Mouse (Mus musculus): ENCODE measurements around the gene Grhl3.
A peak's percentile ranks its signal among the peaks of the same experiment; 100 is the strongest.

The Grhl3 gene

DNA sequence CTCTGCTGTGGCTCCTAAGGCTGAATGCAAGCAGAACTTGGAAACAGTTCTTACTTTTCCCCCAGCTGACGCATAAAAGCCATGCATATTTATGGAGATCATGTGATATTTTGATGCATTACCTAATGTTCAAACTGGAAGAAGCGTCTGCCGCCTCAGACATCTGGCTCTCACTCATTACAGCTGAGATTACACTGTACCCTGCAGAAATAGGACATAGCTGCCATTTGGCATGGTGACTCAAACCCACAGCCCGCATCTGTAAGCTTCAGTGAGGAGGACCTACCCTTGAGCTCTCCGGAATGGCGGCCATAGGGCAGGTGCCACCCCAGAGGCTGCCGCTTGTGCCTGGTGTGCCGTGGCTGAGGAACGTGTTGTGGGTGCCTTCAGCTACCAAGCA, 42.2 kb downstream of the Grhl3 start:
- peak; percentile 36 for DNase-seq (ENCODE audit: low spot score)

DNA sequence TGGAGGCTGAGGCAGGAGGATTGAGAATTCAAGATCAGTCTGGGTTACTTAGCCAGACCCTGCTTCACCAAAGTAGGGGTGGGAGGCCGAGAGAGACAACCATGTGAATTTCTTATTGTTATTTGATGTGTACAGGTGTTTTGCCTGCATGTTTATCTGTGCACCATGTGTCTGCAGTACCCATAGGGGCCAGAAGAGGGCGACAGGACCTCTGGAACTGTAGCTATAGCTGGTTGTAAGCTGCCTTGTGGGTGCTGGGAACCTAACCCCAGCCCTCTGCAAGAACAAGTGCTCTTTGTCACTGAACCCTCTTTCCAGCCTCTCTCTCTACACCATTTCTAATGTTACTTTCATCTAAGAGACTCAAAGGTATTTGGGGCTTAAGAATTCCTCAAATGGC, 43.2 kb downstream of the Grhl3 start:
- no peak for DNase-seq (ENCODE audit: low spot score)

DNA sequence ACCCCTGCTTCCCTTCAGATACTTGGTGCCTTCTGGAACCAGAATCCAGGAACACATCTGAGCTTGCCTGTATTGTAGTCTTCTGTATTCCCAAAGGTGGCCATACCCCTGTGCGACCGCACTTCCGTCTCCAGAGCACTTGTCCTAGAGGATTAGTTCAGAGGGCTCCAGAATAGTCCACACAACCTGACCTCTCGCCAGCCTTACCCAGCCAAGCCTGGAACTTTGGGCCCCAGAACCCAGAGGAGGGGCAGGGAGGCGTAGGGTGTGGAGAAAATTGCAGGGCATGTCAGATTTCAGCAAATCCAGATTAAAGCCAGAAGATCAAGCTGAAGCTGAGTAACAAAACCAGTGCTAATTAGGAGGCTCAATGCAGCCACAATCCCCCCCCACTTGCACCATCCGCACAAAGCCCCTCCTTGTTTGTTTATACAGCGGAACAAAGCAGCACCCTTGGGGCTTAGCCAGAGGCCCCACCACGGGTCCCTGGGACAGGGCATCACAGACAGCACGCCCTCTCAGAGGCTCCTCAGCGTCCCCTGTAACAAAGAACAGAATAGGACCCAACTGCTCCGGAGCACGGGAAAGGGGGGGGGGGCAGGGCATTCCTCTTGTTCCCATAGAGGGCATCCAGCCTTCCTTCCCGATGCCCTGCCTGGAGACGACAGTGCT, 47.3 kb downstream of the Grhl3 start:
- DNase-seq (ENCODE audit: low spot score), result no peak

DNA sequence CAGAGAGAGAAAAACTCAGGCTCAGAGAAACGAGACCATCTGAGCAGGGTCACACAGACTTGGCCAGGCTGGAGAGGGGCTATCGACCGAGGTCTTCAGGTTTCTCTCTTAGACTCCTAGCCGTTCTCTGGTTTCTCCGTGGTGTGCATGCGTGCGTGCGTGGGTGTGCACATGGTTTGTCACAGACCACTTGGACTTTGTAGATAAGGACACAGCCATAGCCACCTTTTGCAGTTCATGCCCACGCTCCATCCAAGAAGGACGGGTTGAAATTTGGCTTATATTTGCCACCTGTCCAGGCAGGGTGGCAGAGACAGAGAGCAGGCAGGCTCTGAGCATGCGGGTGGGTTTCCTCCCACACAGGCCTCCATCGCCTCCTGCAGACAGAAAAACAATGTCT, 48.4 kb downstream of the Grhl3 start:
- no peak for DNase-seq (ENCODE audit: low spot score)

DNA sequence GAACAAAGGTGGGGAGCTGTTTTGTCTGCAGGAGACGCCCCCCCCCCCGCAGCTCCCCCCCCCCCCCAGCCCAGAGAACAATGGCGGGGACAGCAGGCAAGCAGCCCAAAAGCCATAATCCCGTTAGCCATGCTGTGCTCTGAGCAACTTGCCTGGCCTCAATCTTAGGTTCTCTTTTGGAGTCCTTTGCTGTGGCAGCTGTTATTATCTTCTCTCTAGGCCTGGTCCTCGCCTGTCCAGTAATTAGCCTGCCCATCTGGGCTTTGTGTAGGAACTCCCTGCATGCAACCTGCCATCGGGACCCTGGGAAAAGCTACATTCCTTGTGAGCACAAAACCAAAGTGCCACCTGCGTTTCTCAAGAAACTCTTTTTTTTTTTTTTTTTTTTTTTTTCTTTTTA, 49.5 kb downstream of the Grhl3 start:
- no peak for DNase-seq (ENCODE audit: low spot score)

DNA sequence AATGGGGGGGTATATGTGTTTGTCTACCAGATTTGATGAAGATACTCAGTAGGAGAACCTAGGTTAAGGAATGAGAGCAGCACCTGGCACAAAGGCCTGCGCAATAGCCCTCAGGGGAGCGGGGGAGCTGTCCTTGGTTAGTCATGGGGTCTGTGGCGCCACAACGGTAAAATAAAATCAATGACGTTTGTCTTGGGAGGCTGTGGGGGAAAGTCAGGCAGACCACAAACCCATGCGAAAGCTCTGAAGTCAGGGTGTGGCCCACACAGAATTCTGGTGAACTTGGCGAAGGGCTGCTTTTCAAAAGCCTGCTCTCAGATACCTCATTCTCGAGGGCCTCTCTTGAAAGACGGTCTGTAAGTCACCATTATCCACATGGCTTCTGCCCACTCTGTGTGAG, 53.0 kb downstream of the Grhl3 start:
- DNase-seq (ENCODE audit: low spot score), result no peak

DNA sequence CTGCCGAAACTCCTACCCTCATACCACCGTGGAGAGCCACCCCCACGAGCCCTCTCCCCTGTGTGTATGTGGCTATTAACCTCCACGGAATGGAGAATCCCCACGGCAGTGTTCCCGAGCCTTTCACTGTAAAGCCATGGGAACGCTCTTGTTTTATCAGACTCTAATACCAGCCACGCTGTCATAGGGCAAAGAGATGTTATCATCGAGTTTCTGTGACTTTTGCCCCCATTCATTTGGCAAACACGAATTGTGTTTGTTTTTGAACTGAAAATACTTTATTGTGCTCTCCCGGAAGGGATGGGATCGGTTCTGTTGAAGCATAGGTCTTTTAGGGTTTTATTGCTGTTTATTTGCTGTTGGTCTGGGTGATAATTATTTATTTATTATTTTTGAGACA, 55.3 kb downstream of the Grhl3 start:
- no peak for DNase-seq (ENCODE audit: low spot score)

DNA sequence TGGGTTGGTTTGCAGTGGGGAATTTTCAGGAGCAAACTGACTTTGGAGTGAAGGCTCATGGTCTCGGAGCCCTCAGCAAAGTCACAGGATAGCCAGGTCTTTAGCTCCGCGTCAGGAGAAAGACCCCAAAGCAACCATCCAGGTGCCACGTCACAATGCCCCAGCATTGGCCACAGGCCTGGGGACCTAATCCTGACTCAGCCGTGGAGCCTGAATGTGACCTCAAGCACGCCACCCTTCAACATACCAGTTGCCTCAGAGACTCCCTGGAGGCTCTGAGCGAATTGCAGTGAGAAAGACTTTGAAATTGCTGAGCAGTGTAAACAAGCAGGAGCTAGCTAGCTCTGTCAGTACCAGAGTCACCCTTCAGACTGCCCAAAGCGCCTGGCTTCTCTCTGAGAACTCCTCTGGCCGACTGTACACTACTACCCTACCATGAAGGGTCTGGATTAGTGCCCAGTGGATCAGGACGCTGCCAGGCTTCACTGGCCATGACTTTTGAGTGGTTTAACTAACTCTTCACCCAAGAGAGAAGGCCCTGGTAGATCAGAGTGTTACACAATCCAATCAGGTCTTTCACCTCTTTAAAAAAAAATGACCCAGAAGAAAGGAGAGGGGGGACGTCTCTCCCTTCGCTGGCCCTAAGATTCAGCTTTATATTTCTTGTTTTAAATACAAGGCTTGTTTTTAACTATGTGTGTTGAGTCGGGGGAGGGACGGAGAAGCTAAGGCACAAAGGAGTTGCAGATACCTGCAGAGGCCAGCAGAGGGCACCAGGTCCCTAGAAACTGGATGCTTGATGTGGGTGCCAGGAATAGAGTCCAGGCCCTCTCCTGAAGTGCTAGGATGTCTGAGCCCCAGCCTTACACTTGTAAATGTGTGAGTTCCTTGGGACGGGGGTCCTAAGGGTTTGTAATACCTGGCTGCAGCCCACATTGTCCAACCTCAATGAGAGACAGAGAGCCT, 56.8 kb downstream of the Grhl3 start:
- DNase-seq (ENCODE audit: low spot score), result no peak

DNA sequence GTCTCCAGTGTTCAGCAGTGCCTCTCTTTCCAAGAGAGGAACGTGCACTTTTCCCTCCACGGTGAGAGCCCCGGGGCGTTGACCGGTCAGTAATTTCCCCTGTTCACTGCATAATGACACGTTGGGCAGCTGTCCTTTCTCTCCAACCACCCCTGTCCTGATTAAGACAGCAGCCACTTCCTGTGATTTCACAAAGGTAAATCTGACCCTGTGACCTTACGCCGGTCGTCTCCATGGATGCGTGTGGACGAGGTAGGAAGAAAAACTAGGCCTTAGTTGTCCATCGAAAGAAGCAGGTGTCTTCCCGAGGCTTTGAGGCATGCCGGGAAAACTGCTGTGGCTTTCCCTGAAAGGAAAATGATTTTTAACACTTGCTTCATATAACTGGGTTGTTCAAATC, 58.5 kb downstream of the Grhl3 start:
- DNase-seq (ENCODE audit: low spot score), result no peak

DNA sequence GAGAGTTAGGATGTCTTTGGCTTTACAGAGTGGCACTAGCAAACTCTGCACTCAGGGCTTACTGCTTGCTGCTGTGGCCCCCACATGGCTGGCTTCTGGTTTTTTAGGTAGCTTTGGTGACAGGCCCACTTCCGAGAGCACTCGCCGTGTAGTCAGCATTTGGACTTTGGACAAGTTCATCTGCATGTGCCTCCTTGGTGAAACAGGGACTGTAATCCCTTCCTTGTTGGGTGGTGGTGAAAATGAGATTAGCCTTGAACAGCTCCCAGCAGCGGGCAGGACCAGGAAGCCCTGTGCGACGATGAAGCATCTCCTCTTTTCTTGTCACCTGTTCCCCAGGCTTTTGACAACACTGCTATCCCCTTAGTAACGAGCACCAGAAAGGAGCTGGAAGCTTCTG, 59.6 kb downstream of the Grhl3 start:
- no peak for DNase-seq (ENCODE audit: low spot score)

DNA sequence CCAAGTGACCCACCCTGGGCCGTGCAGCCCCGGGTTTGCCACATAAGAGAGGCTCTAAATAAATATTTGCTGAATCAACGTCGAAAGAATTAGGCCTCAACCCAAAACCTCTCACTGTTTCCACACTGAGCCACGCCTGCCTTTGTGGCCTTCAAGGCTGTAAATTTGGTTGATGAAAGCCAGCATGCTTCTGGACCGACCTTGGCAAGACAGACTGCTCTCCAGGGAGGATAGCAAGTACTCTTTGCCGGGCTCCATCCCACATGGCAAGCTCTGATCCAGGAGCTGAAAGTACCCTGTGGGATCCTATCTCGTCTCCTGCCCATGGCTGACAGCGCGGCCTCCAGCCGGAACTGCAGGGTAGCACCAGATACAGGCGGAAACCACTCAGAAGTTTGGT, 63.9 kb downstream of the Grhl3 start:
- DNase-seq (ENCODE audit: low spot score), result no peak

DNA sequence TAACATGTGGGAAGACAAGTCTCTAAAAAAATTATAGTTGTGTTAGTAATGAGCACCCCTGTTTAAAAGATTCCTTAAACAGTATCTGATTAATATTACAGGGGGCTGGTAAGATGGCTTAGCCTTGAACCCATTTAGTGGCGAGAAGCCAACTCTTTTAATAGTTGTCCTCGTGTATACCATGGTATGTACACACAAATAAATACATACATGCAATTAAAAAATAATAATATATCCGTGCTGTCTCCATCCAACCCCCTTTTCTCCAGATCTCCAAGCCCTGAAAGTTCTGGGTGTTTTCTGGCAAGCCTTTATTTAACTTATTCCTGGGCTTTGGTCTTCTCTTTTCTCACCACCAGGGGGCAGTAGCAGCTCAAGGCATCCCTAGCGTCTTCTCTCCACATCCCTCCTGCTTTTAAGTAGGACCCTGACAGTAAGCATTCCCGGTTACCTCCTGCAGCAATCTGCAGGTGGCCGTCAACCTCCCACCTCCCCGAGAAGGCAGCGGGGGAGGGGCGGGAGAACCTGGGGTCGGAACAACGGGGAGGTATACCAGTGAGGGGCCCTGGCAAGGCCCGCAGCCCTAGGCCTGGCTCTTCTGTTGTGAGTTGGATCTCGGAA, 64.9 kb downstream of the Grhl3 start:
- no peak for DNase-seq (ENCODE audit: low spot score)

DNA sequence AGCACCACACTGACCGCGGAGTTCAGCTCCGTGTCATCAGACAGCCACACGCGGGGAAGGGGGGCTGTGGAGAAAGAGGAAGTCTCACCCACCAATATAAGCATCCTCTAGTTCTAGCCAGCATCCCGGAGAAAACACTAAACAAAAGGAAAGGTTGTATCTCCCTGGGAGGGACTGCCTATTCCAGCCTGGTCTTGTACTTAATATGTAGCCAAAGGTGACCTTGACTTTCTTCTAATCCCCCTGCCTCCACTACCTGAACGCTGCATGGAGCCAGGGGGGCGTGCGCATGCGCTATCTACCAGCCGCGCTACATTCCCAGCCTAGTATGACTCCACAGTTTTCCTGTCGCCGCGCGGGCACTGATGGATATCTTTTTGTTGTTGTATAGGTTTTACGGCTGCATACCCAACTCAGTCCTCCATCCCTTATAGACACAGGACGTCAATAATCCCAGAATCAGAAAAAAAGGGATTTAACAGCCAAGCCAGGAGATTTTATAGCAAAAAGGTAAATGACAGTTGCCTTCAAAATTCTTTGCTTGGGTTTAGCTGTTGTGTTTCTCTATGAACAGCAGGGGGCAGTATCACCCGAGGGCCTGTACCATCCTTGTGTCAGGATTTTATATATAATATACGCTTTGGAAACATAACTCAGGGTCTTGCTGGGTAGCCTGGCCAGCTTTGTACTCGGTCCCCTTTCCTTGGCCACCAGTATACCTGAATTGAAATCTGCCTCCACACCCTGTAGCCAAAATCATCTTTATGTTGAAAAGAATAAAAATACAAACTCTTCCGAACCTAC, 65.7 kb downstream of the Grhl3 start:
- DNase-seq (ENCODE audit: low spot score), result no peak

DNA sequence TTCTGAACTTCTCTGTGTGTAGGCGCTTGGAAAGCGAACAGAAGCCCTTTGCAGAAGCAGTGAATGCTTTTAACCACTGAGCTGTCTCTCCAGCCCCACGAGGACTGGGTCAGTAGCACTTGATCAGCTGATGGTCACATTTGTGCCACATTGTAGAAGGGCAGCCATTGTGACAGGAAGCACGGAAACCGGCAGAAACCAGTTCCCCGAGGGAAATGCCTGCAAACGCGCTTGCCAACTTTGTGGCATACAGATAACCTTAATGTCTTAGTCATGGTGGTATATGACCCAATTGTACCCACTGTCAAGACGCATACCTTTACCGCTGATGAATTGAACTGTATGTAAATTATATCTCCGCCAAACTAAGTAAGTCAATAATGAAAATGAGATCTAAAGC, 67.6 kb downstream of the Grhl3 start:
- DNase-seq (ENCODE audit: low spot score), result no peak

DNA sequence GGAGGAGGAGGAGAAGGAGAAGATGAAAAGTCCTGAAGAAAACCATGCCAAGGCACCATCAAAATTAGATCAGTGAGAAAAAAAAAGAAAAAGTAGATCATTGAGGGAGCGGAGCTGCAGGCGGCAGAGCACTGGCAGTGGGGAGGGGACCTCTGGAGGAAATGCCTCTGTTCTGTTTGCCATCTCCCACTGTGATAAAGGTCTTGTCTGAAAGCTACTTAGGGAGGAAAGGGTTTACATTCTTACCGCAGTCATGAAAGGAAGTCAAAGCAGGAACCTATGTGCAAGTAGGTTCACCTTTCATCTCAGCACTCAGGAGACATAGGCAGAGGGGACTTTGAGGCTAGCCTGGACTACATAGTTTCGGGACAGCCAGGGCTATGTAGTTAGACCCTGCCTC, 71.8 kb downstream of the Grhl3 start:
- DNase-seq (ENCODE audit: low spot score), result no peak

DNA sequence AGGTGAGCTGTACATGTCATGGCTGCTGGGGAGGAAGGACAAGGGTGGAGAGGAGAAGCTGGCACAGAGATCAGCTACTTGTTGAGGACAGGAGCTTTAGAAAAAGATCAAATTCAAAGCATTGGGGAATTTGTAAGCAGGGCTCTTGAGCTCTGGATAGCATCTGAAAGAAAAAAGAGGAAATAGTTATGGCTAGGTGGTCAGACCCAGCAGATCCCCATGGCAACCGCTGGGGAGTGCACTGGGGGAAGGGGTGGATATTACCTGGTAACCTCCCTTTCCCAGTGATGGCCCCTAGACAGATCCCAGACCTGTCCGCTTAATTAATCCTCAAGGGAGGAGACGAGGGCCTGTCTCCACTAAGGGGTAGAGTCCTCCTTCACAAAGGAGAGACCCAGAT, 73.6 kb downstream of the Grhl3 start:
- no peak for DNase-seq (ENCODE audit: low spot score)

DNA sequence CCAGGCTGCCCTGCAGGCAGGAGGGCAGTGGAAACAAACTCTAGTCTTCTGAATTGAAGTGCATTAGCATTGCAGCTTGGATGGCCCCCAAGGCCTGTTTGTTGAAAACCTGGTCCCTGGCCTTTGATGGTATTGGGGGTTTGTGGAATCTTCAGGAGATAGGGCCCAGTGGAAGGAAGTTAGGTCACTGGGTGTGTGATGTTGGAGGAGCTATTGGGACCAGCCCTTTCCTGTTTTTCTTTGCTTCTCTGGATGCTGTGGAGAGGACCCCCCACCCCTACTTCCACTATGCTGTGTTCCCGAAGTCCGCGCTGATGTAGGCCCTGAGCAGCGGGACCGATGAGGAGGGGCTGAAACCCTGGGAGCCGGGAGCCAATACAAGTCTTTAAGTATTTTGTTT, 75.3 kb downstream of the Grhl3 start:
- no peak for DNase-seq (ENCODE audit: low spot score)

DNA sequence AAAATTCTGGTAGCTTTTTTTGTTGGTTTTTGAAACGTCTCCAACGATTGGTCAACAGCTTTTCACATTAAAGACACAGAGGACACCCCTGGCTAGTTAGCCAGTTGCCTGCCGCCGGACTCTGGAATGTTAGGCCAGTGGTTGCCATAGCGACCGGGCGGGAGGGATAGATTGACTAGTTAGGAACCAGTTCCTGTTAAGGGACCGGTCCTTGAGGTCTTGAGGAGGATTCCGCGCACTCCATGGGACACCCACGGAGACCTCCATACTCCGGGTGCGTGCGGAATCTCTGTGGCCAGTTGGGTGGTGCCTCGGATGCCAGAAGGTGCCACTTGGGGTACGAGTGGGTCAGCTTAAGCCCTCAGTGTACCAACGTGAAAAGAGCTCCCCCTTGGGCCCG, 77.6 kb downstream of the Grhl3 start:
- DNase-seq (ENCODE audit: low spot score), result no peak

DNA sequence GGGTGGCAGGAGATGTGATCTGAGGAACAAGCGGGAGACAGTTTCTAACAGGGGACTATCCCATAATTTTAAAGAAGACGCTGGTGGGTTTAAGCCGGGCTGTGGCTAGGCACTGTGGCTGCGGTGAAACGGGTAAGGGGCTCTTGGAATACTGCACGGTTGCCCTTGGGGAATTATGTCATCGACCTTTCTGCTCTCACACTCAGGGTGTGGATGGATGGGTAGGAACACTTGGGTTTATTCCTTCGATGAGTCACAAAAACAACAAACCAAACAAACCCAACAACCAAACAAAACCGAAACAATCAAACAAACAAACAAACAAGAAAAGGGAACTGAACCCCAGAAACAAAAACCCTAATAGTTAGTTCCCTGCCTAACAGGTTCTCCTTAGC, 78.0 kb downstream of the Grhl3 start:
- DNase-seq (ENCODE audit: low spot score), result no peak

DNA sequence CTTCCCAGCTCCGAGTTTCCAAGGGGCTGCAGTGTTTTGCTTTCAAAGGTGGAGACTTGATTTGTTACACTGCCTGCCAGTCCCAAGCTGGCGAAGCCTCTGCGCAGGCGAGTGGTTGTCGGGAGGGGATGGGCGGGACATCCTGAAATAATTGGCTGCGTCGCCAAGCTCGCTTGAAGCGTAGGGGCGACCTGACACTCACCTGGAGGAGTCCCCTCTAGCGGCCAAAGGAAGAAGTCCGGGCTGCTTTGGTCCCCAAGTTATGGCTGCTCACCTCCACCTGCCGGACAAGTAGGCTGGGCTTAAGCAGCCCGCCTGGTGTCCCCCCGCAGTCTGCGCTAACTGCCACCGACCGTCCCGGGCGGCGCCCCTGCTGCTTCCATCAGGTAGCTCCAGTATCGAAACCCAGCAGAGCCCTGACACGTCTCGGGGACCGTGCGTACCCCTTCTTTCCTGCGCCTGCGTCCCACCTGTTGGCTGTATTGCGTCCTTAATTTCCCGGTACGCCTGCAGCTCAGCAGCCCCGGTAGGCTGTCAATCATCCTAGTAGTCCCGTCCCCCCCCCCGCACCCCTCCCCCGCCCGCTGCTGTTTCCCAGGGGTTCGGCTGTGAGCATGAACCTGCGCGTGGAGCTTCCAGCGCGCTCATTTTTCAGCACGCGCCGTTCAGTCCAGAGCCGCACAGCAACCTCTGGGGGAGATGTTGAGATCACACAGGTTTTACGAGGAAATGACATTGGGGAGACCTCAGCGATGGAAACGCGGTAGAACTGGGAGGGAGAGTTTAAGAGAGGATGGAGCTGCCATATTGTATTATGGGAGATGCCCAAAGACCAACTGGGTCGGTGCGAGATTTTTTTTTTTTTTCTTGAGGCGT, 78.7 kb downstream of the Grhl3 start, which contains the start of the genes Stpg1 and Nipal3:
Gene Stpg1 (plus strand): TSS at position 270 of the 876 bp plus-strand sequence.
Gene Nipal3 (minus strand): TSS at position 518 of the 876 bp plus-strand sequence.
- DNase-seq (ENCODE audit: low spot score), result peak; percentile 83
